Mouse (Mus musculus) neural tube, embryonic 14.5 days (tissue): ENCODE measurements around the gene Slc41a2. TPM values are rescaled to one million over a fixed set of nuclear protein-coding genes. Genes with fewer than 3 reads are reported as not detected.

Experiments
- ATAC-seq: fragments of 200-750 bp; cut with Nextera tagmentation; 2 replicates; pipeline ENCODE4 v1.8.0; 2017; ENCODE audit warnings: low read depth, mild to moderate bottlenecking, moderate TSS enrichment, moderate library complexity
- H3K27ac ChIP-seq: fragments of 300-500 bp; sonication (generic); 2 replicates; pipeline ENCODE4 v1.5.1; 2014; ENCODE audit warnings: low read depth, mild to moderate bottlenecking, control low read depth, low read length, moderate library complexity, mixed read lengths
- H3K27me3 ChIP-seq: fragments of 300-500 bp; sonication (generic); 2 replicates; pipeline ENCODE4 v1.6.1; 2014; ENCODE audit warnings: low read length; ENCODE audit not compliant: control insufficient read depth, insufficient read depth
- H3K36me3 ChIP-seq: fragments of 300-500 bp; sonication (generic); 2 replicates; pipeline ENCODE4 v1.6.1; 2014; ENCODE audit warnings: low read length, mixed read lengths; ENCODE audit not compliant: control insufficient read depth, insufficient read depth
- H3K4me1 ChIP-seq: fragments of 300-500 bp; sonication (generic); 2 replicates; pipeline ENCODE4 v1.6.1; 2014; ENCODE audit warnings: low read length; ENCODE audit not compliant: control insufficient read depth, insufficient read depth
- H3K4me2 ChIP-seq: fragments of 300-500 bp; sonication (generic); 2 replicates; pipeline ENCODE4 v1.6.1; 2014; ENCODE audit warnings: mild to moderate bottlenecking, low read depth, low read length, control low read depth
- H3K4me3 ChIP-seq: fragments of 300-500 bp; sonication (generic); 2 replicates; pipeline ENCODE4 v1.5.1; 2014; ENCODE audit warnings: low read depth, low read length, control low read depth, mixed read lengths
- H3K9ac ChIP-seq: fragments of 300-500 bp; sonication (generic); replicated peaks from 2 replicates; pipeline ENCODE4 v1.6.1; 2014; ENCODE audit warnings: low read depth, mild to moderate bottlenecking, control low read depth, low read length, mixed read lengths
- H3K9me3 ChIP-seq: fragments of 300-500 bp; sonication (generic); 2 replicates; pipeline ENCODE4 v1.6.1; 2016; ENCODE audit warnings: low read length; ENCODE audit not compliant: control insufficient read depth
- WGBS: fragments of 180-500 bp; shearing (Covaris S2); extraction: QIAGEN DNeasy Blood & Tissue Kit; methylation state at CpG from one replicate; pipeline ENCODE4 v1.1.7; 2014; 5-methylcytosine and 5-hydroxymethylcytosine counted together
- polyA plus RNA-seq: library from polyadenylated mRNA; unstranded; fragments of >200 nt; fragmentation: Nextera tagmentation; extraction: Ambion mirVana; gene quantifications from 2 replicates; pipeline ENCODE4 v1.2.1, GENCODE M21; 2014

Gene Slc41a2
- polyA plus RNA-seq, 1 experiment from 2014 or later, result 14.1 TPM

- Histone ChIP-seq H3K27me3 (no peaks in the 10 kb centered on the region), H3K9me3 (no peaks in the 10 kb centered on the region), H3K4me3 (no peak overlapping the region), H3K4me1 (no peaks in the 10 kb centered on the region; the same call in 1 of the 2 replicates), H3K9ac (no peak overlapping the region), H3K27ac (no peak overlapping the region), H3K36me3 (no peaks in the 10 kb centered on the region), H3K4me2 (no peak overlapping the region)
- ATAC-seq, result no peak
- WGBS, result 42% methylated on average over 11 of the region's 11 CpGs
Observed at GRCm38 (mm10) chr10:83242106-83242686, 95.5 kb downstream of the Slc41a2 start.

GRCm38 (mm10) chr10:83234391-83234790, 103.3 kb downstream of the Slc41a2 start:
- Histone ChIP-seq H3K27me3 (no peaks in the 10 kb centered on the region), H3K4me2 (no peak overlapping the region), H3K27ac (no peak overlapping the region), H3K36me3 (no peaks in the 10 kb centered on the region), H3K9ac (no peak overlapping the region), H3K4me1 (no peaks in the 10 kb centered on the region), H3K4me3 (no peak overlapping the region), H3K9me3 (no peaks in the 10 kb centered on the region)
- no peak for ATAC-seq
- 70% methylated on average over 4 of the region's 4 CpGs for WGBS

- H3K9ac ChIP-seq, result no peak overlapping the region
- H3K27ac ChIP-seq, result no peak overlapping the region
- no peaks in the 10 kb centered on the region for H3K4me1 ChIP-seq
- ATAC-seq, result no peak
- no peak overlapping the region for H3K4me2 ChIP-seq
- H3K27me3 ChIP-seq, result no peaks in the 10 kb centered on the region
- no peak overlapping the region for H3K4me3 ChIP-seq
- no peaks in the 10 kb centered on the region for H3K36me3 ChIP-seq
- H3K9me3 ChIP-seq, result no peaks in the 10 kb centered on the region
- 88% methylated on average over 3 of the region's 3 CpGs for WGBS
Observed at GRCm38 (mm10) chr10:83233967-83234366, 103.7 kb downstream of the Slc41a2 start.

- ATAC-seq, result no peak
- 96% methylated on average over 4 of the region's 4 CpGs for WGBS
- H3K27ac ChIP-seq, result no peak overlapping the region
- H3K4me2 ChIP-seq, result no peak overlapping the region
- H3K9ac ChIP-seq, result no peak overlapping the region
- H3K27me3 ChIP-seq, result no peaks in the 10 kb centered on the region
- H3K4me3 ChIP-seq, result no peak overlapping the region
- H3K9me3 ChIP-seq, result no peaks in the 10 kb centered on the region
- H3K4me1 ChIP-seq, result no peaks in the 10 kb centered on the region
- no peaks in the 10 kb centered on the region for H3K36me3 ChIP-seq
Observed at GRCm38 (mm10) chr10:83228626-83229025, 109.1 kb downstream of the Slc41a2 start.

GRCm38 (mm10) chr10:83224999-83225398, 112.7 kb downstream of the Slc41a2 start:
- no peak for ATAC-seq
- Histone ChIP-seq H3K4me3 (no peak overlapping the region), H3K27me3 (no peaks in the 10 kb centered on the region), H3K36me3 (no peaks in the 10 kb centered on the region), H3K4me2 (no peak overlapping the region), H3K9ac (no peak overlapping the region), H3K27ac (no peak overlapping the region), H3K9me3 (no peaks in the 10 kb centered on the region), H3K4me1 (no peaks in the 10 kb centered on the region)
- WGBS, result 50% methylated on average over 3 of the region's 3 CpGs

GRCm38 (mm10) chr10:83220847-83221246, 116.8 kb downstream of the Slc41a2 start:
- Histone ChIP-seq H3K9me3 (no peaks in the 10 kb centered on the region), H3K4me3 (no peak overlapping the region), H3K4me1 (no peaks in the 10 kb centered on the region), H3K9ac (no peak overlapping the region), H3K4me2 (no peak overlapping the region), H3K36me3 (no peaks in the 10 kb centered on the region), H3K27ac (no peak overlapping the region), H3K27me3 (no peaks in the 10 kb centered on the region)
- no peak for ATAC-seq
- 89% methylated on average over 3 of the region's 3 CpGs for WGBS

GRCm38 (mm10) chr10:83220217-83220616, 117.5 kb downstream of the Slc41a2 start:
- H3K36me3 ChIP-seq, result no peaks in the 10 kb centered on the region
- no peak overlapping the region for H3K9ac ChIP-seq
- no peak overlapping the region for H3K27ac ChIP-seq
- whole genome bisulfite sequencing, result 83% methylated on average over 10 of the region's 10 CpGs
- H3K4me3 ChIP-seq, result no peak overlapping the region
- H3K4me2 ChIP-seq, result no peak overlapping the region
- no peaks in the 10 kb centered on the region for H3K4me1 ChIP-seq
- H3K9me3 ChIP-seq, result no peaks in the 10 kb centered on the region
- no peaks in the 10 kb centered on the region for H3K27me3 ChIP-seq
- ATAC-seq, result no peak

GRCm38 (mm10) chr10:83219729-83220128, 118.0 kb downstream of the Slc41a2 start:
- Histone ChIP-seq H3K9me3 (no peaks in the 10 kb centered on the region), H3K9ac (no peak overlapping the region), H3K4me2 (no peak overlapping the region), H3K36me3 (no peaks in the 10 kb centered on the region), H3K4me1 (no peaks in the 10 kb centered on the region), H3K27me3 (no peaks in the 10 kb centered on the region), H3K27ac (no peak overlapping the region), H3K4me3 (no peak overlapping the region)
- WGBS, result 29% methylated on average over 12 of the region's 12 CpGs
- peak; percentile 70; the same call in 1 of the 2 replicates for ATAC-seq

- Histone ChIP-seq H3K36me3 (no peaks in the 10 kb centered on the region), H3K9ac (no peak overlapping the region), H3K4me3 (no peak overlapping the region), H3K27ac (no peak overlapping the region), H3K4me2 (no peak overlapping the region), H3K27me3 (no peaks in the 10 kb centered on the region), H3K9me3 (no peaks in the 10 kb centered on the region), H3K4me1 (no peaks in the 10 kb centered on the region)
- no peak; the same call in 1 of the 2 replicates for ATAC-seq
- WGBS, result 43% methylated on average over 2 of the region's 2 CpGs
Observed at GRCm38 (mm10) chr10:83218778-83219177, 118.9 kb downstream of the Slc41a2 start.
